Mouse (Mus musculus) spleen, adult 2 months (tissue): Measurements from ENCODE around the gene Iqgap2. TPM values are rescaled to one million over a fixed set of nuclear protein-coding genes. Genes with fewer than 3 reads are reported as not detected.

Experiments used
- DNase-seq, 2 experiments: peaks; one replicate each; pipeline versions ENCODE4 v3.0.0 to v3.0.0-alpha.2; 2012 to 2021; ENCODE audit warnings: low spot score in 2 of 2, low read depth in 1 of 2
- H3K27ac ChIP-seq: fragments of 200-500 bp; 2 replicates; pipeline ENCODE4 v1.5.1; 2012; ENCODE audit warnings: low read length, inconsistent platforms; ENCODE audit not compliant: insufficient read depth
- H3K27me3 ChIP-seq: fragments of 200-500 bp; 2 replicates; pipeline ENCODE4 v1.6.1; 2012; ENCODE audit warnings: mild to moderate bottlenecking, moderate library complexity, low read length, inconsistent platforms; ENCODE audit not compliant: control insufficient read depth, insufficient read depth
- H3K36me3 ChIP-seq: fragments of 200-500 bp; 2 replicates; pipeline ENCODE4 v1.6.1; 2012; ENCODE audit warnings: mild to moderate bottlenecking, low read length, inconsistent platforms; ENCODE audit not compliant: control insufficient read depth, insufficient read depth
- H3K4me1 ChIP-seq: fragments of 200-500 bp; 2 replicates; pipeline ENCODE4 v1.6.1; 2011; ENCODE audit warnings: inconsistent platforms; ENCODE audit not compliant: control insufficient read depth, insufficient read depth, insufficient read length
- H3K4me3 ChIP-seq: fragments of 200-500 bp; 2 replicates; pipeline ENCODE4 v1.5.1; 2011; ENCODE audit warnings: mild to moderate bottlenecking, inconsistent platforms; ENCODE audit not compliant: insufficient read depth, insufficient read length; ENCODE audit errors: extremely low read depth
- CTCF ChIP-seq: fragments of 200-500 bp; IDR thresholded peaks from 2 replicates; pipeline ENCODE4 v1.5.1; 2011; ENCODE audit warnings: mild to moderate bottlenecking, inconsistent platforms; ENCODE audit not compliant: insufficient read depth, insufficient read length, insufficient replicate concordance; ENCODE audit errors: extremely low read depth
- POLR2A ChIP-seq: fragments of 200-500 bp; IDR thresholded peaks from 2 replicates; pipeline ENCODE4 v1.6.1; 2011; ENCODE audit warnings: low read depth, low read length, inconsistent platforms
- WGBS: fragments of 180-500 bp; shearing (Covaris S2); methylation state at CpG from one replicate; pipeline ENCODE4 v1.1.7; 2018; 5-methylcytosine and 5-hydroxymethylcytosine counted together
- polyA plus RNA-seq: library from polyadenylated mRNA; depleted of rRNA; stranded (reverse); fragments of >200 nt; gene quantifications from 2 replicates; pipeline ENCODE4 v1.2.3, GENCODE M21; 2012

Gene Iqgap2
- polyA plus RNA-seq, 1 experiment: 2.1 TPM

DNA sequence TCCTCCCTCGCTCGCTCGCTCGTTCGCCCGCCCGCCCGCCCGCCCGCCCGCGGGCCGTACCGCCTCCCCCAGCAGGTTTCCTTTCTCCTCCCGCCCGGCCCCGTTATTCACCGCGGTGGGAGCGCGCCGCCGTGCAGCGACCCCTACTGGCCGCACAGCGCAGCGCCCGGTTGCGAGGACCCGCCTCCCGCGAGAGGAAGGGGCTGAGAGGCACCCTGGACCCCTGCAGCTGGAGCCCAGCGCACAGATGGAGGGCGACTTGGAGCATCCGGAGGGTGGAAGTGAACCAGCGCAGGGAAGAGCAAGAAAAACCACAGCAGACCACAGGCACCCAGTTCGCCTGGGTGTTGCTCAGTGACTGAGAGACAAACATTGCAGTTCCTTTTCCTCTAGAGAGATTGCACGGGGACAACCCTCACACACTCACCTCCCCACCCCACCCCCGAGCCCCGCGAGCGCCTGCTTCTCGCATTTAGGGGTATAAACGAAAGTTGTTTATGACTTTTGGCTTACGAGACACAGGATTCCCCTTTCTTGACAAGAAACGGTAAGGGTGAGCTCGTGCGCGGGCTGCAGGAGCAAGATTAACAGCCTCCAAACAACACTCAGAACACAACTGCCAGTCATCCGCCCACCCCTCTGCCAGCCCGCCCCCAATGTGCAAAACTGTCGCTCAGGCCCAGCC is 346 bp upstream of the Iqgap2 start:
- peak; percentile 71 to 76 for DNase-seq
- TF ChIP-seq CTCF (peak; percentile 91), POLR2A (no peak)
- Histone ChIP-seq H3K27ac (peak overlapping the region; percentile 90), H3K36me3 (no peaks in the 10 kb centered on the region), H3K4me1 (no peaks in the 10 kb centered on the region; the same call in none of the 2 replicates), H3K4me3 (peak overlapping the region; percentile 80), H3K27me3 (no peaks in the 10 kb centered on the region)
- 1% methylated on average over 30 of the region's 52 CpGs for WGBS

DNA sequence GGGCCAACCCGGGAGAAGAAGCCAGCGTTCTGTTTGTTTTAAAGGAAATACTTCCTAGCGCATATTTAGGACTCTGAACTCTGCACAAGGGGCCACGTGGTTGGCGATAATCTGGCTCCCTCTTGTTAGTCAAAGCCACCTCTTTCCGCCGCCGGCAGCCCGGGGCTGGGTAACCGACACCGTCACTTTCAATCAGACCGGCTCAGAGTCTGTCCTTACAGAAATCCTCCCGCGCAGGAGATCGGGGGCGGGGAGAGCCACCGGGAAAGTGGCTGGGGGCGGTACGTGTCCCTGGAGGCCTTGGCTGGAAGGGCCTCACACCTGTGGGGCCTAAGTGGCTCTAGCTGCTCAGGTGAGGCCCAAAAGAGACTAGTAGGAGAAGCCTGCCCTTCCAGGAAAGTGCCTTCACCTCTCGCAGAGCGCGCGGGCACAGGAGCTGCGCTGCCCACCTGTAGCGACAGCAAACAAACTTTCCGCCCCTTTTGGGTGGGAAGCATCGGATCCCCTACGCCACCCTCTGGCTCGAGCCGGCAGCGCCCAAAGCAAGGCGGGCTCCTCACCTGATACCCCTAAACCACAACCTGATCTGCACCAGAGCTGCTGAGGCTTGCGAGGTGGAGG is 761 bp downstream of the Iqgap2 start:
- Histone ChIP-seq H3K36me3 (no peaks in the 10 kb centered on the region), H3K4me1 (no peaks in the 10 kb centered on the region; the same call in none of the 2 replicates), H3K4me3 (peak overlapping the region; percentile 80), H3K27ac (peak overlapping the region; percentile 85), H3K27me3 (no peaks in the 10 kb centered on the region)
- TF ChIP-seq POLR2A: no peak
- TF ChIP-seq CTCF: peak; percentile 33; the same call in 1 of the 2 replicates
- peak in 1 of 2 experiments; percentile 36 for DNase-seq
- under 1% methylated on average over 33 of the region's 33 CpGs for WGBS

- H3K27me3 ChIP-seq: no peaks in the 10 kb centered on the region
- H3K27ac ChIP-seq: no peak overlapping the region
- H3K4me3 ChIP-seq: no peak overlapping the region
- no peaks in the 10 kb centered on the region; the same call in none of the 2 replicates for H3K4me1 ChIP-seq
- WGBS: 60% methylated on average over 8 of the region's 8 CpGs
- TF ChIP-seq POLR2A (no peak), CTCF (no peak)
- no peak for DNase-seq
- H3K36me3 ChIP-seq: no peaks in the 10 kb centered on the region
These were observed 1.7 kb downstream of the Iqgap2 start for GRCm38 (mm10) chr13:95889981-95890545.

DNA sequence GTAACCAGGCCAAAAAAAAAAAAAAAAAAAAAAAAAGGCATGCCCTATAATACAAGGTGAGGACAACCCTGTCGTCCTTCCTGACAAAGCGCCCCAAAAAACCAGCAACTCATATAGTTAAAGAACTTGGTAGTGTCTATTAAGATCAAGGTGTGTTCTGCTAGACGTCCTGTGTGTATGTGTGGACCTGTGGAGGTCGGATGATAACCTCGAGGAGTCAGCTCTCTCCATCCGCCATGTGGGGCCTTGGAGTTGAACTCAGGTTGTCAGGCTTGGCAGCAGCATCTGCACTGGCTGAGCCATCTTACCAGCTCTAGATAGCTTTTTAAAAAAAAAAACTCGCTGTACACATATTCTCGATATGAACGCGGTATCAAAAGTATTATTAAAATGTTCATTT is 2.4 kb downstream of the Iqgap2 start:
- 84% methylated on average over 10 of the region's 10 CpGs for WGBS
- no peaks in the 10 kb centered on the region; the same call in none of the 2 replicates for H3K4me1 ChIP-seq
- DNase-seq: no peak
- no peak overlapping the region for H3K4me3 ChIP-seq
- H3K27me3 ChIP-seq: no peaks in the 10 kb centered on the region
- H3K27ac ChIP-seq: no peak overlapping the region
- H3K36me3 ChIP-seq: no peaks in the 10 kb centered on the region
- TF ChIP-seq CTCF (no peak), POLR2A (no peak)

DNA sequence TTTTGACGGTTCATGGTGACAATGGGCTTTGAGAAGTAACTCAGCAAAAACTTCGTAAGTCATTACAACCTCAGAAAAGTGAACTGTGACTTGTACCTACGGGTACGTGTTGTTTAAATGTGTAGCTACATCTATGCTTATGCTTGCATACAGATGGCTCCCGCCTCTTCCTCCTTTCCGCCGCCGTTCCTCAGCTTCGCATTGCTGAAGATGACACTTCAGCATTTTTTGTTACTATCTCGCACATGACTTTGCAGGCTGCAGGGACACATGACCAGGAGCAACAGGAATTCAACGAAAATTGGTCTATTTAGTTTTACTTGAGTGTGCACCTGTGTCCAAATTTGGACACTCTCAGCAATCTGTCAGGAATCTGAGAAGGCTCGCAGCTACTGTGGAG is 3.1 kb downstream of the Iqgap2 start:
- no peak overlapping the region for H3K27ac ChIP-seq
- WGBS: 77% methylated on average over 12 of the region's 12 CpGs
- H3K4me1 ChIP-seq: peaks cover 2% of the 10 kb centered on the region
- H3K36me3 ChIP-seq: no peaks in the 10 kb centered on the region
- DNase-seq: no peak
- TF ChIP-seq POLR2A: no peak
- H3K27me3 ChIP-seq: no peaks in the 10 kb centered on the region
- no peak overlapping the region for H3K4me3 ChIP-seq

DNA sequence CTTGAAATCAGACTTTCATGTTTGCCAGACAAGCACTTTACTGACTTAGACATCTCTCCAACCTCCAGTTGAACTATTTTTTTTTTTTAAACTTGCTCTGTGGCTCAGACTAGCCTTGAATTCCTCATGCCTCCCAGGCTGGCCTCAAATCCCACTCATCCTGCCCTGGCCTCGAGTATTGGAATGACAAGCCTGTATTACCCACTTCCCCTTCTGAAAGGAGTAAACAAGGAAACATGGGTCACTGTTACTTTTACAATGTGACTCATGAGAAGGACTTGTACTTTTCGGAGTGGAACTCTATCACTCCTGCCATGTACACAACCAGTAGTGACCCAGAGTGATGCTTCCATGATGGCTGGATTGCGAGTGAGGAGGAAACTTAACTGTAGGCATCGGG is 3.6 kb downstream of the Iqgap2 start:
- Histone ChIP-seq H3K27ac (no peak overlapping the region), H3K4me3 (no peak overlapping the region), H3K27me3 (no peaks in the 10 kb centered on the region), H3K4me1 (peaks cover 2% of the 10 kb centered on the region), H3K36me3 (no peaks in the 10 kb centered on the region)
- DNase-seq: no peak
- WGBS: 64% methylated on average over 4 of the region's 4 CpGs
- TF ChIP-seq POLR2A (no peak), CTCF (no peak)

DNA sequence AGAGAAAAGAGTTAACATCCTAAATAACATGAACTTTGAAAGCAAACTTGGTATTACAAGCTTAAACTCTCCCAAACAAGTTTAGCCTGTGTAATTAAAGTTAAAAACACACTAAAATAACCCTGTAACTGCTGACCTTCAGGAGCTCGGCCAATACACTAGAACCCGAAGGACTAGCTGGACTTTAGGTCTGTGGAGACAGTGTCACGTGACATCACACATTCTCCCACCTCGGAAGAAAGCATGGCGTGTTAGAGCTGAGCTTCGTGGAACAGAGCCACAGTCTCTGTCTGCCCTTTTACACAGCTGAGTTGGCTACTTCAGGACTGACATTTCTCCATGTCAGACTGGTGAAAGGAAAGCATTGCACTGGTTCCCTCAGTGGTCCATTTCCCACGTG is 4.3 kb downstream of the Iqgap2 start:
- DNase-seq: no peak
- no peak for TF ChIP-seq CTCF
- TF ChIP-seq POLR2A: no peak
- Histone ChIP-seq H3K27me3 (no peaks in the 10 kb centered on the region), H3K27ac (no peak overlapping the region), H3K36me3 (no peaks in the 10 kb centered on the region), H3K4me3 (no peak overlapping the region), H3K4me1 (peaks cover 2% of the 10 kb centered on the region)
- 87% methylated on average over 7 of the region's 7 CpGs for WGBS
